Mouse (Mus musculus): Measurements from ENCODE around the gene Metap1d. TPM values are rescaled to one million over a fixed set of nuclear protein-coding genes. Genes with fewer than 3 reads are reported as not detected.

Metap1d gene
- total RNA-seq, 2 experiments from 2014 or later: 23.1 to 23.3 TPM

GRCm38 (mm10) chr2:71526595-71527322, 73.7 kb downstream of the Metap1d start:
- DNase-seq (ENCODE audit: low spot score in 2 of 2): no peak

- DNase-seq (ENCODE audit: low spot score in 2 of 2): no peak
These were observed 74.4 kb downstream of the Metap1d start for GRCm38 (mm10) chr2:71527323-71528013.

DNA sequence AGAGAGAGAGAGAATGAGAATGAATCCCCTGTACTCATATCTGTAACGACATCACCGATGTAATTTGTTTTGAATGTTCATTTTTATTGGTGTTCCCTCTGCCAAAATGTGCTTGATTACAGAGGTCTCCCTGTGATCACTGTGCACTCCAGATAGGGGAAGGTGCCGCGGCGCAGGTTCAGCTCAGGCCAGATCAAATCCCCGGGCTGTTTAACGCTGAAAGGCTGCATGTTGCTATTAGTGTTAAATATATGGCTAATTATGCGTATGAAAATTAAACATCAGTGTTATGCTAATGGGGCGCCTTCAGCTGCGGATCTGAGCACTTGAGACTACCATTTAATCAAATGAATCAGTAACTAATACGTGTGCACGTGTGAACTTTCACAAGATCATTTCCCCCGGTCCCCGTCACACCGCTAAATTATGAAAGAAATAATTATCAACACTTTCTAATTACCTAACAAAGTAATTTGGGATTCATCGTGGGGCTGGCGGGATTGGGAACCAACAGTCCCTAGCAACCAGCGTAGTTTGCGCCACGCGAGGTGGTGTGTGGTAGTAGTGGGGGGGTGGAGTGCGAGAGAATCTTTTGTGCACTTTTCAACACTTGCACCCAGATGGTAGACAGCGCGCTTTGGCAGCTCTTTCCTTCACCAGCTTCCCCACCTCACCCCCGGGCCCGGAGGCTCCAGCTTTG, 75.1 kb downstream of the Metap1d start, which contains the start of gene Dlx1:
Dlx1 (plus strand) TSS at position 100 of the 700 bp plus-strand sequence.
- DNase-seq (ENCODE audit: low spot score in 2 of 2): no peak

GRCm38 (mm10) chr2:71528714-71529510, 75.8 kb downstream of the Metap1d start:
- no peak for DNase-seq (ENCODE audit: low spot score in 2 of 2)

DNA sequence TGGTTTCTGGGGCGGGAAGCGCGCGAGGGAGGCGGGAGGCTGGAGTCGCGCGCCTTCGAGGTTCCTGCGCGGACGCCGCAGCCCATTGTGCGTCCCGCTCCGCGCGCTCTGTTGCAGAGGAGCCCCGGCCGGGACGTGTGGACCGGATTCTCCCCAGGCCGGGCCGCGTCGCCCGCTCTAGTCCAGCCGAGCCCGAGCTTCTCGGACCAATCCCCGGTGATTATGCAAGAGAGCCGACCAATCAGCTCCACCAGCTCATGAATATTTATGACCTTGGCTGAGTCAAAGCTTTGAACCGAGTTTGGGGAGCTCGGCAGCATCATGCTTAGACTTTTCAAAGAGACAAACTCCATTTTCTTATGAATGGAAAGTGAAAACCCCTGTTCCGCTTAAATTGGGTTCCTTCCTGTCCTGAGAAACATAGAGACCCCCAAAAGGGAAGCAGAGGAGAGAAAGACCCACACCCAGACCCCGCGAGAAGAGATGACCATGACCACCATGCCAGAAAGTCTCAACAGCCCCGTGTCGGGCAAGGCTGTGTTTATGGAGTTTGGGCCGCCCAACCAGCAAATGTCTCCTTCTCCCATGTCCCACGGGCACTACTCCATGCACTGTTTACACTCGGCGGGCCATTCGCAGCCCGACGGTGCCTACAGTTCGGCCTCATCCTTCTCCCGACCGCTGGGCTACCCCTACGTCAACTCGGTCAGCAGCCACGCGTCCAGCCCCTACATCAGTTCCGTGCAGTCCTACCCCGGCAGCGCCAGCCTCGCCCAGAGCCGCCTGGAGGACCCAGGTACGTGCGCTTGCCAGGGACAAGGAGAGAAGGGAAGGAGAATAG, 76.7 kb downstream of the Metap1d start:
- no peak for DNase-seq (ENCODE audit: low spot score in 2 of 2)

GRCm38 (mm10) chr2:71530391-71531123, 77.5 kb downstream of the Metap1d start:
- DNase-seq (ENCODE audit: low spot score in 2 of 2): no peak

- no peak for DNase-seq (ENCODE audit: low spot score in 2 of 2)
These were observed 78.1 kb downstream of the Metap1d start for GRCm38 (mm10) chr2:71531124-71531590.

DNA sequence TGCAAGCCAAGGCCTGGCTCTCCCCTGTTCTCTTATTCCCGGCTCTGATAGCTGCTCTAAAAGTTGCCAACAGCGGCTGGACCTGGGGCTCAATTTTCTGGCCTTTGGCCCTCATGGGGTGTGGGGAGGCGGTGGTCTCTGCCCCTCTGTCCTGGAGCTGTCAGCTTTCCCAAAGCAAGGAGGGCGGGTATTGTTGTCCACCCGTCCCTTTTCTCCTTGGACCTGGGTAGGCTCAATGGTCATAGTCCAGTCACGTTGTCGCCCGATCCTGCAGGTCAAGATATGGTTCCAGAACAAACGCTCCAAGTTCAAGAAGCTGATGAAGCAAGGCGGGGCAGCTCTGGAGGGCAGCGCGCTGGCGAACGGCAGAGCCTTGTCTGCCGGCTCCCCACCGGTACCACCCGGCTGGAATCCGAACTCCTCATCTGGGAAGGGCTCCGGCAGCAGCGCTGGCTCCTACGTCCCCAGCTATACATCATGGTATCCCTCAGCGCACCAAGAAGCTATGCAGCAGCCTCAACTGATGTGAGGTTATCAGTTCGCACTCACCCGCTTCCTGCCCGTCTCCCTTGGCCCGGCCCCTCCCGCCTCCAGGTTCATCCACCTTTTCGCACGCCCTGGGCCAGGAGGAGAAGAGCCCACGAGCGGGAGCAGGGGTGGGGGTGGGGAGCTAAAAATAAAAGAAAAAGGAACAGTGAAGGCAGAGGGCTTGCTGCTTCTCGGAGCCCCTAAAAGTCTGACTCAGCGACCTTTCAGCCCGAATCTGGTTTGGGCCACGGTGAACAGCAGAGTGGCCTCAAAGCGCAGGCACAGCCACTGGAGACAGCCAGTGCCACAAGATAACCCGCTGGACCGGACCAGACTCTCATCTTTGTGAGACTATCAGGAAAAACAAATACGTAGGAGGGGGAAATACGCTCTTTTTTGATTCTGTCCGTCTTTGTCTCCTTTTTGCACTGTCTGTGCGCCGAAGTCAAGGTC, 79.2 kb downstream of the Metap1d start:
- DNase-seq (ENCODE audit: low spot score in 2 of 2): no peak

DNA sequence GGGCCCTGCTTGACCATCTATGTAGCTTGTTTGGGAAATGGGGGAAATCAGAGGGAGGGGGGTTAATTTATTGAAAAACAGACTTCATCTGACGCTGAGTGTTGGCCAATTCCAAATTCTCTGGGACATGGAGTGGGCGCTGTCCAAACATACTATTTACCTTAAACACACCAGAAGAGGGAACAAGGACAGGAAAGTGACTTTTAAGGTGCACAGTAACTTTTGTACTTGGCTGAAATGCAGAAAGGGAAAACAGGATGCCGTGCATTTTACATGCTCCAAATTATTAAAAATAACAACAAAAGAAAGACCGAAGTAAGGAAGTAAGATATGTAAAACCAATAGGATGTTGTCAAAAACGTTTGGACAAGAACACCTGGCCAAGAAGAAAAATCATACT, 80.0 kb downstream of the Metap1d start:
- DNase-seq (ENCODE audit: low spot score in 2 of 2): no peak

DNA sequence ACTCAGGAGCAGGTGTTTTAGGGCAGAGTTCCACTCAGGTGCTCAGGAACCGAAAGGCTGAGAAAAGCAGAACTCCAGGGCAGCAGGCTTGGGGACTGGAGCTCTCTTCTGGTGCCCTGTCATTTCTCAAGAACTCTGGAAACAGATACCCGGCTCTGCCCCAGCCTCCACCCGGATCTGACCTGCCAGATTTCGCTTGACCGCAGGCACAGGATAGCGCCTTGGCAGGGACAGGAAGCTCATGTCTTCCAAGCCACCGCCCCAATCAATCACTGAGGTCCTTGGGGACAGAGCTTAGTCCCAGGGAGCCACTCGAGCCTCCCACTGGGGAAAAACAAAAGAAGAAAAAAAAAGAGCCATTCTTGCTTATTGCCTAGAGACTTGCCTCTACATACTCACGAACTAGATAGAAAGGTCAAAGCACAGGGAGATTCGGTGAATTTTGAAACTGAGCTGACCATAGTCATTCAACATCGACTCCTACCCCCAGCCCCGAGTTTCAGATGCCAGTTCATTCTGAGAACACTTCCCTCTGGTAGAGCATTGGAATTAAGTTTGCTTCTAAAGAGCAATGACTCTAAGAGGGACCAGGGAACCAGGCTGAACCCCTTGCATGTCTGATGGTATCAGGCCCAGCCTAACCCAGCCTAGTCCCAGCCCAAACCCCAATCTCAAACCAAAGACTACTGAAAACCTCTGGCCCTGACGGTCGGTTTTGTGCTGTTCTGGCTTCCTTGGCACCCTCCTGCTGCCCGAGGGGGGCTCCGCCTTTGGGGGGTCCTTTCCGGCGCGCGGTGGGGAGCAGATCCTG, 81.4 kb downstream of the Metap1d start:
- DNase-seq (ENCODE audit: low spot score in 2 of 2): no peak

GRCm38 (mm10) chr2:71540611-71541417, 87.7 kb downstream of the Metap1d start:
- no peak for DNase-seq (ENCODE audit: low spot score in 2 of 2)

DNA sequence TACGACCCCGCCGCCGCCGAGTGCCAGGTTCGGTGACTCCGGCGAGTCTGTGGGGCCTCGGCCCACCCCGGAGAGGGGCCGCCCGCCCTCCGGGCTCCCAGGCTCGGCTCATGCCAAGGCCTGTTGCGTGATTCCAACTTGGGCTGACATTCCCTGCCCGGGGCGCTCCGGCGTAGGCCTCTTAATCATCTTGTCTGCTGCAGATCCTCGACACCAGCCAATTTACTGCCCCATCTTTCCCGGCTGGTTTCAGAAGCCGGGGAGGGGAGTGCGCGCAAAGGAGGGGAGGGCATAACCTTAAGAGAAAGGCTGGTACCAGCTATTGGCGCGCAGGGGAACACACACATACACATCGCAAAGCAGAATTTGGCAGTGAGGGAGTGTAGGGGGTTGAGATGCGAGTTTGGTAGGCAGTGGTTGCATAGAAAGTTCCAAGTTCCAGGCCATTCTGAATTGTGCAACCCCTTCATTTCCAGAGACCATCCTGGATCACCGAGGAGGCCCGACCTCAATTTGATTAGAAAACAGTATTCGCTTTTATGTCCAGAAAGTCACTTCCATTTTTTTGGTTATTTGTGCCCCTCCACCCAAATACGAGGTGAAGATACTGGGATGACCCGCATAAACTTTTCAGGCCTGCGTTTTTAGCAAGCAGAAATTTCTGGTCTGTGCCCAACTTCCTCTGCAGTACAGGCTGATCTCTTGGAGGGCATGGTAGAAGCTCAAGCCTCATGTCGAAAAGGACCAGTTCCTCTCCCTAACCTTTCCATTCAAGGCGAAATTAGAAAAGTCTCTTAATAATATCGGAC, 88.5 kb downstream of the Metap1d start:
- DNase-seq (ENCODE audit: low spot score in 2 of 2): no peak

DNA sequence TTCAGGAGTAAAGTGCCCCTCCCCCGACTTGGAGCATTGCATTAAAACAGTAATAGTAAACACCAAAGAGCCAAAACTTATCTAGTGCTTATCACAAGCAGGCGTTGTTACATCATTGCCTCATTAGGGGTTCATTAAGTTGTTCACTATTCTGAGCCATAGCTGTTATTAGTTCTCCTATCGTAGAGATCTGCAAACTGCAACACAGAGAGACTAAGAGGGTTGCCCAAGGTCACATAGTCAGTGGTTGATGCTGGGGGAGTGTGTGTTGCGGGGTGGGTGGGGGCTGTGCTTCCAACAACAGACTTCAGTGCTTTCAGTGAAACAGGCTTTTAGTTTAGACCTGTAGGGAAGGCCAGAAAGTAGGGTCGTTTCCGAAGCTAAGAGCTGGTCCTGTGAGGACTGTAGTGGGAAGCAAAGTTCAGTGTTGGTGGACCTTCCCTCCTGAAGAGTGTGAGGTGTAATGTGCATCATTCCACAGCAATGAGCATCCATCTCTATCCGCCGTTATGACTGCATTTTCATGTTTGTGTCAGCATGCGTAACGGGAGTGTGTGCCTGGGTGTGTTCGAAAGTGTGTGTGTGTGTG, 89.2 kb downstream of the Metap1d start:
- peak in 1 of 2 experiments; percentile 3 for DNase-seq (ENCODE audit: low spot score in 2 of 2)

DNA sequence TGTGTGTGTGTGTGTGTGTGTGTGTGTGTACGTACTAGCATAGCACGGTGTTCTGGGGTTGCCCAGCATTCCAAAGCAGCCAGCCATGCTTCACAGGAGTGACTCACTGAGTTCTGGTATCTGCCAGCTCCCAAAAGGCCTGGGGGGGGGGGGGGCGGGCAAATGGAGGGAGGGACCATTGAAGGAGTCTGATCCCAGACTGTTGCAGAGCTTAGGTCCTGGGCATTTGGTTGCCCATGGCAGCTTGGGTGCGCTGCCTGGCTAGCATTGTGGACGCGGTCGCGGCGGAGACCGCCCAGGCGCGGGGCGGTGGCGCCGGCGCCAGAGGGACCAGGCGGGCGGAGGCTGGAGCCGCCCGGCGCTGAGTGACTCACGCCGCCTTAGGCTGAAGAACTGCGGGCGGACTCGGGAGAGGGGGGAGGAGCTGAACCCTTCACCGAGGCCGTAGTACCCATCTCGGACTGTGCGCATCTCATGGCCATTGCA, 89.8 kb downstream of the Metap1d start:
- DNase-seq (ENCODE audit: low spot score in 2 of 2): peak in 1 of 2 experiments; percentile 9

DNA sequence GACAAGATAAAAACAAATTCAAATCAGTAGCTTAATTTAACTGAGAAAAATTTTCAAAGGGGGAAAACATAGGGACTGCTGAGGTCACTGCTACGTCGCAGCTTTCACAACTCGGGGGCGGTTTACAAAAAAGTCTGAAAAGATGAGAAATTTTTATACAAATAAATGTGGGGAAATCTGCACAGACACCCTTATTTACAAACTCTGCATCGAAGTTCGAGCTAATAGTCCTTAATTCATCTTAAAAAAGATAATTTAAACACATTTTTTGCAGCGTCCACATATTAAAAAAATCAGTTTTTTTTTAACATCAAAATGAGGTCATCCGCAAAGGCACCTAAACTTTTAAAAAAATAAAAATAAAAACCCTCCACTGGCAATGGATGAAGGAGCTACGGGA, 90.5 kb downstream of the Metap1d start:
- no peak for DNase-seq (ENCODE audit: low spot score in 2 of 2)
